Mouse (Mus musculus) spleen, postnatal 10 days (tissue): ENCODE results near the gene Rbpjl.

Experiments used
- DNase-seq, 2 experiments: peaks; one replicate each; pipeline ENCODE4 v3.0.0; 2021 to 2022; ENCODE audit warnings: low spot score in 2 of 2

Rbpjl gene

DNA sequence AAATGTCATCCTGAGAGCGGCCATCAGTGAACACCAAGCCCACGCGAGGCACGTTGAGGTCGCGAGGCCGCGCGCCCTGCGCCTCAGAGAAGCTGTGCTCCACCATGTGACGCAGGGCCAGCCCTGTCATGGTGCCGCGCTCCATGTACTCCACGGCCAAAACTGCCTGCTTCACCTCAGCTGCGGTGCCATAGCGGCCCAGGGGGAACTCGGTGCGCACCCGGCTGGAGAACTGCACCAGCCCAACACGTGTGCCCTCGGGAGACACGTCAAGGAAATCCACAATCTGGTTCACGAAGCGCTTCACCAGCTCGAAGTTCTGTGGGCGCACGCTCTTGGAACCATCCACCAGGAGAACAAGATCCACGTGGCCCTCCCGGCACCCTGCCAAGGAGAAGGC, 9.8 kb upstream of the Rbpjl start:
- DNase-seq, result no peak

DNA sequence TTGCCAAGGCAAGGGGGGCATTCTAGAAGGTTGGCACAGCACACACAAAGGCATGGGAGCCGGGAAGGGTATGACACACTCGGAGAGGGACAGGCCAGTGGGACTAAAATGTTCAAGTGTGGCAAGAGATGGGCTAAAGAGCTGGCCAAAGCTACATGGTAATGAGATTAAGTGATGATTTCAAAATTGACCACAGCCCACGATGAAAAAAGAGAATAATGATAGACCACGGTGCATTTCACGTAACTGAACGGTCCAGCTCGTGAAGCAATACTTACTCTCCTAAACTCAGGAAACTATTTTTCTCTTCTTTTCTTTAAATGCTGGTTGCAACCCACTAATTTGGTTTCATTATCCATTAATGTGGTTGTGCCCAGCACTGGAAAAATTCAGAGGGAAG, 6.9 kb upstream of the Rbpjl start:
- no peak for DNase-seq

DNA sequence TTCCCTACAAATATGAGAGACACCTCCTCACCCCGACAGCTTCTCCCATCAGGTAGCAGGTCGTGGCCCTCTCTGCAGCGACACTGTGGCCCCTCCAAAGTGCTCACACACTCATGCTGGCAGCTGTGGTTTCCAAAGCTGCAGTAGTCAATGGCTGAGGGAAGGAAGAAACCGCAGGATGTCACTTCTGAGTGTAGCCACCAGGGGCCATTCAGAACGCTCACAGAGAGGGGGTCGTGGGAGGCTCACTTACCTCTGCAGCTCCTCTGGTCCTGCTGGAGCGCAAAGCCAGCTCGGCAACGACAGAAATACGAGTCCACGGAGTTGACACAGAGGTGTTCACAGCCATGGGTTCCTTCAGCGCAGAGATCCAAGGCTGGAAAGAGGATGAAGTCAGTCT, 6.0 kb upstream of the Rbpjl start:
- no peak for DNase-seq

DNA sequence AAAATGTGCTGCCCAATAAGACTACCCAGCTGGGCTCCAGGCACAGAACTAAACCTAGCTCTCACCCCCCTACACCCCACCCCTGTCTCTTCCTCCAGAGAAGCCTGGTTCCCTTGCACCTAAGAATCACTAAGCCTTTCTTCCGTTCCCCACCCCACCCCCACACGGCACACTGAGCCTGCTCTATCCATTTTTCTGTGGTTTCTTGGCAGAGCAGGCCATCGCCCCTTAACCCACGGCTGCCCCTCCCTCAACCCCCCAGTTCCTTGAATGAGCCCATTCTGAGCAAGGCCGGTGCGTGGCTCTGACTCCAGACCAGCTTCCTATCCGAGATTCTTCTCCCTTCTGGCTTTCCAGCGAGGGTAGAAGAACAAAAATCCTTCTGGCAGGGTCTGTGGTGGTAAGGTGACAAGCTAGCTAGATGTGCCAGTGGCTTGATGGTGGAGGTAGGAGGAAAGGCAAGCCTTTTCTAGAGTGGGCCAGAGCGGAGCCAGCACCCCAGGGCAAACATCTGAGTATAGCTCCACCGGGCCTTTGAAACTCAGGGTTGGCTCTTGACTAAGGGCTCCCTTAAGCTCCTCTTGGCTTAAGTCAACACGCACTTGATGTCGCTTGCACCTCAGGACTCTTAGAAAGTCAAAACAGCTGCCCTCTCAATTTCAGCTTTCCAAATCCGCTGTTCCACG, 598 bp downstream of the Rbpjl start:
- DNase-seq, result peak in 1 of 2 experiments; percentile 22

DNA sequence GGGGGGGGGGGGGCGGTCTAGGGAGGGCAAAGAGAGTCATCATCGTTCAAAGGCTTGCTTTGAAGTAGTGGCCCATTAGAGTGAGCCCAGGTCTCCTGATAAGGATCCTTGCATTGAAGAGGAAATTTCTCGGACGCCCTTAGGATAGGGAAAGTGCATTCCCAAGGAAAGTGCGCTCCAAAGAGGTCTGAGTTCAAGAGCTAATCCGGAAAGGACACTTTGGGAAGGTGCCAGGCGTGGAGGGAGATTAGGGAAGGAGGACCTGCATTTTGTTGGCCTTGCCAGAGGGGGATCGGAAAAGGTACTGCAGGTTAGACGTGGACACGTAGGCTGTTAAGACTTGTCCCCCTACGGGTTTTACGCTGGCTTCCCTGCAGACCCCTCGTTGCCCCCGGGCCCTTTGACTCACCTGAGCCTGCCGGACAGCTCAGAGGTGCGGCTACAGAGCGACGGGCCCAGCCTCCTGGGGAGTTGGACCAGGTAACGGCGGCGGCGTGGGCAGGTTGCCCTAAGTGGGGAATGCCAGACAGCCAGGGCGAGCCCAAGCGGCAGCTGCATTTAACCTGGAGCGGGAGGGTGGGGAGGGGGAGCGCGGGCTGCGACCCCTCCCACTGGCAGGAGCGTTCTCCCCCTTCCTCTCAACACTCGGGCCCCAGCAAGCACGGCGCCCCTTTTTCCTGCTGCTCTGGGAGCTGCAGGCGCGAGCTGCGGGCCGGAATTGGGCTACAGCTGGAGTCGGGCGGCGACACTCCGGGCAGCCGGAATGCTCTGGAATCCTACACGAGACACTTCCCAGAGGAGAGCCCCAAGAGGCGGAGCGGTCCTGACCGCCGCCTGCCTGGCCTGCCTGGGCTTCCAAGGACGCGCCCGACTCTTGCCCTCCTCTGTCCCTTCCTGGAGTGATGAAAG, 1.4 kb downstream of the Rbpjl start:
- DNase-seq, result no peak

DNA sequence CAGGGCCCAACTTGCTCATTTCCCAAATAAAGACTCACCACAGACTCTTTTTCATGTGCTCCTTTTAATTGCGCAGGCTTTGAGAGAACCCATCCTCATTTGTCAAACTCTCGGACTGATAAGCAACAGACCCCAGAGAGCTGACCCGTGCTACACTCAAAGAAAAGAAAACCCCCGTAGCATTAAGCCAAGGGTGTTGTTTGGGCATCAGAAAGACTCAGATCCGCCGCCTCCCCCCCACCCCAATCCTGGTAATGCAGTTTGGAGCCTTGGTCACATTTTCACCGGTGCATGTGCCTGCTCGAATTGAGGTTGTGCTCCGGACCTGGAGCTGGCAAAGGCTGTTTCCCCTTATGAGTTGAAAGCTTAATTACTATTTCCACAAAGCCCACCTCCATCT, 2.1 kb downstream of the Rbpjl start, which contains the start of gene Matn4:
Gene Matn4 (minus strand): TSS at position 101 of the 400 bp plus-strand sequence.
- DNase-seq, result no peak

DNA sequence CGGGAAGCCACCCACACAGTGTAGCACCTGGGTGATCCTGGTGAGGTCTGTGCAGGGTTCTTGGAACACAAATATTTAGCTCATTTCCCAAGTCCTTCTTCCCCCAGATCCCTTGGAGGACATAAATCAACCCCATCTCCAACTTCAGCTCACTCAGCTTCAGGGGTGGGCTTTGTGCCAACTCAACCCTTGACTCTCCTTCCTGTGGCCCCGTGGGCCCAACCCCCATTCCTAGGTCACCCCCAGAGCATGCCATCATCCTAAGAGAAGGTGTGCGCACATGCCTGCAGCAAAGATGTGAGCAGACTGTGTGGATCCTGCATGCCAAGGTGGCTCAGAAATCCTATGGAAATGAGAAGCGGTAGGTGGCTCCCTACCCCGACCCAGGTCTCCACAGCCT, 2.6 kb downstream of the Rbpjl start:
- no peak for DNase-seq

DNA sequence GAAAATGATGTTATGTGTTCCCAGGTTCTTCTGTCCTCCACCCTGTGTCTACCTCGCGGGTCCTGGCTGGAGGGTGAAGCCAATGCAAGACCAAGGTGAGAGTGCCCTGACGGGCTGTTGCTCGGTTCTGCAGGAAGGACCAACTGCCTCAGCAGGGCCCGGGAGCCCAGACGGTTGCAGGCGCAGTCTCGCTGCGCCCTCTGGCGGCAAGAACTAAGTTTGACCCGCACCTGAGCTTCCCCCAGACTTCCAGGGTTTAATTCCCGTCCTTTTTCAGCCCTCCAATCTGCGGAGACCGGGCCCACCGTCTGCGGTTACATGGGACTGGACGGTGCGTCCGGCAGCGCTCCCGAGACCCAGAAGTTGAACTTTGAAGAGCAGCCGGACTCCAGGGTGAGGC, 4.8 kb downstream of the Rbpjl start:
- DNase-seq, result peak; percentile 32 to 64

DNA sequence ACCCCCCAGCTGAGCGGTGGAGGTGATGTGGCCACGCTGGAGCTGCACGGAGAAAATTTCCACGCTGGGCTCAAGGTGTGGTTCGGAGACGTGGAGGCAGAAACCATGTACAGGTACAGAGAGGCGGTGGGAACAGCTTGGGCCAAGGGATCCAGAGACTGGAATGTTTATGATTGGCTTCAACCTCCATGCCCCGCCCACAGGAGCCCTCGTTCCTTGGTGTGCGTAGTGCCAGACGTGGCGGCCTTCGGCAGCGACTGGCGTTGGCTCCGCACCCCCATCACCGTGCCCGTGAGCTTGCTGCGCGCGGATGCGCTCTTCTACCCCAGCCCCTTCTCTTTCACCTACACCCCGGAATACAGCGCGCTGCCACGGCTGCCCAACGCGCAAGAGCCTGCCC, 11.2 kb downstream of the Rbpjl start:
- DNase-seq, result no peak

DNA sequence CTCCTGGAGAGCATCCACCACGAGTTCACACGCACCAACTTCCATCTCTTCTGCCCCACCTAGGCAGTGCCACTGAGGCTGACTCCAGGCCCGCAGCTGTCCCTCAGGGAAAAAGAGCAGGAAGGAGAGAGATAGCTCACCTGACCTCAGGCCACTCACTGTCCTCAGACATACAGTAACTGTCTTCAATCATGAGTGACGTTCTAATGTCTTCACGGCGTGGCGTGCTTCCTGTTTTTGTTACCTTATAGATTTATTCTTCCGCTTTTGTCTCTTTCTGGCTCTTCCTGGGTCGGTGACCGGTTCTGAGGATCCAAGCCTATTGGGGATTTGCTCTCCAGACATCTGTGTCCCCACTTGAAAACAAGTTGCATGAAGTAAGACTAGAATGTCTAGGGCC, 11.6 kb downstream of the Rbpjl start:
- no peak for DNase-seq

DNA sequence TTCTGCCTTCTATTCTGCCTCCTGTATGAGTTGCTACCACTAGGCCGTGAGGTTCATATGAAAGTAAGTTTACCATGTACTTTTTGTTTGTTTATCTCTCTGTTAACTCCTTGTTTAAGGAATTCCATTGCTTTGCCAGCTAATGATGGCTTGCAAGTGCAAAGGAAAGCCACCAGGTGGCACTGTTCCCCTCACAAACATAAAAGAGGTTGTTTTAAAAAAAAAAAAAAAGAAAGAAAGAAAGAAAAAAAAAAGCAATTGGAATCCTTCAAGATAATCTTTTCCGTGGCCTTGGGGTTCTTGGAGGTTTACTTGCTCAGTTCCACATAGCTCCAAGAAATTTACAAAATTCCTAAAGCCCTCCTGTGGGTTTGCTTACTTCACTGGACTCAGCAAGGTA, 14.3 kb downstream of the Rbpjl start:
- DNase-seq, result peak in 1 of 2 experiments; percentile 56

DNA sequence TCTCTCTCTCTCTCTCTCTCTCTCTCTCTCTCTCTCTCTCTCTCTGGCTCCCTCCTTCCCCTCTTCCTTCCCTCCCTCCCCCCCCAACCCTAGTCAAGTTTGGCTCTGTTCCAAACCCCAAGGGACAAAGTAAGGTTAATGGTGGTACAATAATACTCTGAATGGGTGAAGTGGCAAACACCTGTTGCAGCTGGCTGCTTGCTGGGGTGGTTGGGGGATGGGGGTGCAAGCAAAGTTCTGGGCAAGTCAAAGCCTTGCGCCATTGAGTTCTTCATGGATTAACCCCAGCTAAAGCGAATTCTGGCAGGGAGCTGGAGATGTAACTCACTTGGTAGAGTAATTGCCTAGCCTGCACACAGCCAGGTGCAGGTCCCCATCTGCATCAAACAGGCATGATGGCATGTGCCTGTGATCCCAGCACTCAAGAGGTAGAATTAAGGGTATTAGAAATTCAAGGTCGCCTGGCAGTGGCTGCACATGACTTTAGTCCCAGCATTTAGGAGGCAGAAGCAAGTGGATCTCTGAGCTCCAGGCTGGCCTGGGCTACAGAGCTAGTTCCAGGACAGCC, 15.5 kb downstream of the Rbpjl start:
- no peak for DNase-seq

DNA sequence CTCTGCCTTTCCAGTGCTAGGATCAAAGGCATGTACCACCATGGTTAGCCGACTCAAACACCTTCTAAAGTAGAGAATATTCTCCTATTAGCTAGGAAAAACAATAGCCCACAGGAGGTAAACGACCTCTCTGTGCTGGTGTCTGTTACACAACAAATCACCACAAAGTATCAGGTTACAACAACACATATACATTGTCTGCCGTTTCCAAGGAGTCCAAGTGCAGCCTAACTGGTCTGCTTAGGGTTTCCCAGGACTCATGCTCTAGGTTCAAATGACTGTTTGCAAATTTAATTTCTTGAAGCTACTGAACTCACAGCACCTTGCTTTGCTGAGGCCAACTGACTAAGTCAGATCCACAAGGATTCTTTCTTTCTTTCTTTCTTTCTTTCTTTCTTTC, 16.5 kb downstream of the Rbpjl start:
- no peak for DNase-seq

DNA sequence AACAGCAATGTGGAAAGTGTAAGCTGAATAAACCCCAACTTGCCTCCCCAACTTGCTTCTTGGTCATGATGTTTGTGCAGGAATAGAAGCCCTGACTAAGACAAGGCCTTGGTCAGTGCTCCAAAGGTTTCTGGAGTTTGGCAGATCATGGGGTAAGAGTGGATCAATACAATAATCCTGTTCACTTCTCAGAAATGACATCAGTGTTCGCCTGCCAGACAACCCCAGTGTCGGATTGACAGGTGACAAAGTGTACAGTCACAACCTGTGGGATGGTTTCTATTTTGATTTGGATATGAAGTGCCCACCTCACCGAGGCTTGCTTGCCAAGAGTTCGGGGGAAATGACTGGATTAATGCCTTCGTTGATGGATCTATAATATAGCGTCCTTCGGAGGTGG, 18.4 kb downstream of the Rbpjl start:
- no peak for DNase-seq

DNA sequence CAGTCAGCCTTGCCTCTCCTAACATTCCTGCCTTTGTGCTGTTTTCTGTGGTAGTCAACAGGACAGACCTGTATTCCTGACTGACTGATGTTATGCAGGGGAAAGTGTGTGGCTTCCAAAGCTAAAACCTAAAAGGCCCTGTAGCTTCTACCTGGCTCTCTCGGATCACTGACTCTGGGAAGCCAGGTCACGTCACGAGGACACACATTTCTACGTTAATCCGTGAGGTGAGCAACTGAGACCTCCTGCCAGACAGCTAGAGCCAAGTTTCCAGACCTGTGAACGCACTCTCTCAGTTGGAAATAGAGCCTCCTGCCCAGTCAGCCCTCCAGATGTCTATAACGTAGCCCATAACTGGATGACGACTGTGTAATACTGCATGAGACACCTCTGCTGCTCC, 19.0 kb downstream of the Rbpjl start:
- no peak for DNase-seq

DNA sequence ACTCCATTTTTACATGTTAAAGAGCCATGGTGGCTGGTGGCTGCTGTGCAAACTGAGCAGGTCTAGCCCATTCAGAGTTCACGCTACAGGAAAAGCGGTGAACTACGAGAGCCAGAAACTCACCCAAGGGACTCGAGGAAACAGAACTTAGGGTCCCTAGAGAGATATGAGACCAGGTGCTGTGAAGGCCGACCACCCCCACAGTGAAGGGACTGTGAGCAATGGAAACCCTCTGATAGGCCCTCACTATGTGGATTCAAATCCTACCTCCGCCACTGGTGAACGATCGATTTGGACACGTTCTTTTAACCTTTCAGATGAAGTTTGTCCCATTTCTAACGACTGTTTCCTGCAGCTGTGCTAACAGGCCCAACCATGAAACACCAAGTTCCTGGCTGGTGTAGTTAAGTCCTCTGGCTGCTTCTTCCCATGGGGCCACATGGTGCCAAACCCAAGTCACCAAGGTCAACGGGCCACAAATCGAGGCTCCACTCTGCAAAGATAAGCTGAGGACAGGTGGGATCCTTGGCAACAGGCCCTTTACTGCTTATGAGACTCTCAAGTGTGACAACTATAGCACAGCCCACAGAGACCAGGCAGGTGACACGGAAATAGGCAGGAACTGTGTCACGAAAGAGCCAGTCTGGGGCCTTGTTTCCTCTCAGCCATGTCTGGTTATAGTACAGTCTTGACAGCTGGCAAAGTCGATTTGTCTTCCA, 19.9 kb downstream of the Rbpjl start:
- peak in 1 of 2 experiments; percentile 58 for DNase-seq

DNA sequence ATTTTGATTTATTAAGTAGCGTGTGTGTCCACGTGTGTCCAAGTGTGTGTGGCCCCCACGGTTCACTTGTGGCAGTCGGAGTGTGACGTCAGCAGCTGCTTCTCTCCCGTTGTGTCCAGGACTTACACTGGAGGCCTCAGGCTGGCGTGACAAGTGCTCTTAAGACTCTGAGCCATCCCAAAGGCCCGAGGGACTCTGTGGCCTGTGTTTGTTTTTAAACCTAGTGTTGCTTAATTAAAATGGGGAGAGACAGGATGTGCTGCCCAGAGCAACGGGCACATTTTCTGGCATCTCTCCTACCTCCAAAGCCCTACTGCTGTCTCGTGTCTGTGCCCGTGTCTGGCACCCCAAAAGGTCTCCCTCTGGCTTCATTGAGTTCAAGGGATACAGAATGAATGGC, 20.5 kb downstream of the Rbpjl start:
- DNase-seq, result peak in 1 of 2 experiments; percentile 43

DNA sequence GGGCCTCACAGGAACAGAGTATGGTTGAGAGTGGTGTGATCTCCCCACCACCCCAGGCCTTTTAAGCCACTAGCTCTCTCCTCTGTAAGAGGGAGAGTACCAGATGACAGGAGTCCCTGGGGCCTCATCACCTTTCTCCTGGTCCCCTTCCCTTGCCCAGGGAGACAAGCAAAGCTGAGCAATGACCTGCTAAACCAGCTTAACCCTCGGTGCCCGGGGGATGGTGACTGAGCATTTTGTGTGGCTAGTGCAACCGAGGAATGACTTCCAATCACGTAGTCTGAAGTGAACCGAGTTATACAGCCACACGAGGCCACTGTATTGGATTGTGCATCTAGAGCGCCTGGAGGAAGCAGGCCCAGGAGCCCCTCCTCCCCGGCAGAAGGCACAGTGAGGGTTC, 21.5 kb downstream of the Rbpjl start:
- DNase-seq, result no peak

DNA sequence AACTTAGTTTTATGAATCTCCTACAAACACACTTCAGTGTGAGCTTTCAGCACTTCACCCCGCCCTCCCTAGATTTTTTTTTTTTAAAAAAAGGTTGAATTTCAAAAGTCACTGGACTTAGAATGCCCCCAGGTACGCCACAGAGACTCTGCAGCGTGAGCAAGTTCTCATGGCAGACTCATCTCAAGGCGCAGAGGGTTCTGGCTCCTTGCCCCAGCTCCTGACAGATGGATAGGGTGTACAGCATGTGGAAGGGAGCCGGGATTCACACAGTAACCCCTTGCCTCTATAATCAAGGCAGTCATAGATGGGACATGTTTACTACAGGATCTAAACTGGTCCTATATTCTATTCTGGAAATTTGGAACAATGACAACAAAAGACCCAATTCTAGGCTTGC, 22.5 kb downstream of the Rbpjl start:
- DNase-seq, result no peak

DNA sequence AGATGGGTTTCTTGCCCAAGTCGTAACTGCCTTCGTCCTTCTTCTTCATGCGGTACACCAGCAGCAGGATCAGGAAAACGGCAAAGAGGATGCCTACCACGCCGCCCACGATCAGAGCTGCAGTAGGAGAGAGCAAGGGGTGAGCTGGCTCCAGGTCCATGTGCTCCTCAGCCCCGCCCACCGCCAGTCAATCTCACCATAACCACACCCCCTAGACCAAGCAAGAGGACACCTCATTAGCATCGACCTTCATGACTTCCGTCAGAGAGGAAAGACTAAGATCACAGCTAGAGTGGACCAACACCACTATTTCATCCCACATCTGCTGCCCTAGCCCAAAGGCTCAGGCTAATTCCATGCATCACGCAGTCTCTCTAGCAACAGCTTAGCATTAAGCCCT, 23.2 kb downstream of the Rbpjl start:
- no peak for DNase-seq

DNA sequence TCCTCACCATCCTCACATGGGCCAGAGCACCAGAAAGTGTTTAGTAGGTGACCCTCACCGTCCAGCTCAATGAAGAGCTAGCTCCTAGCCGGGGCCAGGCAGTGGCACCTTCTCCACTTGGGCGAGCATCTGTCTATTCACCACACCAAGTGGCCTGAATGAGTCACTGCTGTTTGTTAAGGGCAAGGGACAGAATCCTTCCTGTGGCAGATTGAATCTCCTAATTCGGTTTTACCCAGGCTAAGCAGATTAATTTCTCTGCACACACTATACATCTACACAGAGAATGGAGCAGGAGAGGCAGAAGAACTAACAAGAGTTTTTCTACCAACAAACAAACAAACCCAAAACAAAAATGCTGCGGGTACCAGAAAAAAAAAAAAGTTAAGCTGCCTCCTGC, 24.0 kb downstream of the Rbpjl start:
- DNase-seq, result no peak

DNA sequence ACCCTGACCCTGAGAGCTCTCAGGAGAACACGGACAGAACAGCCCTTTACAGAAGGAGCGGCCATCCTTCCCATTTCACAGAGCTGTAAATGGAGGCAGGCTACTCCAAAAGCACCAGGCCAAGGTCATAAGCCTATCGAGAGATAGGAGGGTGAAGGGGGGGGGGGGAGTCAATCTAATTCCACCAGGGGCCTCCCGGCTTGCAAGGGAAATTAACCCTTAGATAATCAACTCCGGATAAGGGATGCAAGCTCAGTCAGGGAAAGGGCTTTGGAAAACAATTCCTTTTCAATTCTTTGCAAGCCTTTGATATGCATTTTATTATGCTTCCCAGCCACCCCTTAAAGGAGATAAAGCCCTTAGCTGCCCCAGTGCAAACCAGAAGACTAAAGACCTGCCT, 25.5 kb downstream of the Rbpjl start:
- no peak for DNase-seq
